Mouse (Mus musculus): ENCODE measurements around the gene Spsb3.

DNA sequence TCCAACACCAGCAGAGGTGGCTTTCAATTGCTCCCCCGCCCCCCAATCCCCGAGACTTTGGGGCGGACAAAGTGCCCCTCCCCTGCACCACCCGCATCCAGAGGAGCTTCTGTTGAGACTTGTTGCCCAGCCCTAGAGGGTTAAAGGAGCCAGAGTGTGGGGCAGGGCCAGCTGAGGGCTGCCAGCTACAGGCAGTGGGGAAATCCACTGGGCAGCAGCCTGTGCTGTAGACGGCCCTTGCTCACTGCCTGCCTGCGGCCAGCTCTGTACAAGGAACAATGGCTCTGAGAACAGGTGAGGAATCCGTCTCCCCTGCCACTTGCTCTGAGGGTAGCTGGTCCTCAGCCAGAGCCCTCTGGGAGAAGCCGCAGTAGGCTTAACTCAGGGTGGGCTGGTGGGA is 7.9 kb upstream of the Spsb3 start:
- no peak for TF ChIP-seq POLR2A (IDR thresholded peaks at IDR 0.05; ENCODE audit: borderline replicate concordance, extremely low read depth, insufficient read depth, insufficient read length, poor library complexity, severe bottlenecking)
- TF ChIP-seq CTCF (IDR thresholded peaks at IDR 0.05; ENCODE audit: borderline replicate concordance, extremely low read depth, insufficient read depth, insufficient read length): no peak

Data from brain, embryonic 14.5 days (tissue).